Mouse (Mus musculus) spleen, adult 18-20 months (tissue): ENCODE data around the gene Csn3.

Source experiments
- DNase-seq, 2 experiments: peaks; one replicate each; pipeline ENCODE4 v3.0.0; 2022; ENCODE audit warnings: mixed read lengths in 2 of 2

The Csn3 gene

DNA sequence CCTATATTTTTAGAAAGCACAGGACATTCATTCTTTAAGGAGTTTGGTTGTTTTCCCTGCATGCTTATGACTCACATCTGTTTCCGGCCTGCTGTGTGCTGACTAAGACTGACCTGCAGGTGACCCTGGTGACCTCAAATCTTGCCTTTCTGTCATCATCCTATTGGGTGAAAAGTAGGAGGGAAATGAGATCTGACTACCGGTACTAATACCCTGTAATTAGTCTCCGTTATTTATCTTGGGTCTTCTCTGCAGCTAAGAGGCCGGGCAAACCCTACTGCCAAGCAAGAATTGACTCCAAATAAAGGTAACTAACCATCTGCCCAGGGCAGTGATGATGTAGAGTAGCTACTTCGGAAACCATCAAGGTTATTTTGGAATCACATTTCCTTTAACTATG, at the start of gene Csn3:
TSS of gene Csn3 (plus strand) at position 208 of the 400 bp plus-strand sequence.
- no peak for DNase-seq

DNA sequence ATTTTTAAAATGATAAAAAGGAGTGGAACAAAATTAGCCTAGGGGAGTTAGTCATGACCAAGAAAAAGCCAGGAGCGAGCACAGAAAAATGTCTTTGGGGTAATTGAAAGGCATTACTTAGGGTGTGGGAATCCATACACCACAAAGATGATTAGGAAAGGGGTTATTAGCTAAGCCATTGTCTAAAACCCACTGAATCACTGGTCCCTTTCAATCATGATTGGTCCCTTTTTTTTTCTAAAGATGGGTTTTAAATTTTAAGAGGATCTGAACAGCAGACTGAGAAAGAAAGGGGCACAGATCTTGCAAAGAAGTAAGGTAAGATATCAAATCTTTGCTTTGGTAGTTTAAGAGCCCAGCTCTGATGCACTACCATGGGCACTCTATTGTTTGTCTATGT, 40.6 kb upstream of the Csn3 start, which contains the start of gene Odam:
TSS of gene Odam (plus strand) at position 301 of the 400 bp plus-strand sequence.
- DNase-seq = no peak

DNA sequence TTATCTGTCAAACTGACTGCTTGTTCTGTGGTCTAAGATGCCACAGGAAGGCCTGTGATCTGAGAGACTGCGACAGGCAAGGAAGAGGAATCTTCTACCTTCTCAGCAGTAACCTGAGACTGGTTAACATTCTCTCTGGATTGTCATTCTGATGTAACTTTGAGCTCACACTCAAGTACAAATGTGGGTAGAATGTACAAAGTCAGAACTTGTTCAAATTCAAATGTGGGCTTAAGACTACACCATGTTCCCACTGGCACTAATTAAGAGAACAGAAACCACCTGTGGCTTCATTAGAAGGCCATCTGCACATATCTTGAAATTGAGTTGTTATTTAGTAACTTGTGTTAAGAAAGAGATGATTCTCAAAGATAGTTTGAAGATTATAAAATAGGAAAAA, 6.2 kb downstream of the Csn3 start:
- DNase-seq = no peak

- no peak for DNase-seq
Observed at GRCm38 (mm10) chr5:87940752-87941151, 15.4 kb downstream of the Csn3 start.

GRCm38 (mm10) chr5:87942515-87942914, 17.1 kb downstream of the Csn3 start:
- DNase-seq = no peak

- no peak for DNase-seq
Observed at GRCm38 (mm10) chr5:87951836-87952235, 26.5 kb downstream of the Csn3 start.

GRCm38 (mm10) chr5:87969201-87969600, 43.8 kb downstream of the Csn3 start, which contains the start of the genes 2310003L06Rik and Gm28434:
Gene 2310003L06Rik, plus strand, starts transcription at chr5:87969459.
Gene Gm28434, plus strand, starts transcription at chr5:87969517.
- DNase-seq = no peak

DNA sequence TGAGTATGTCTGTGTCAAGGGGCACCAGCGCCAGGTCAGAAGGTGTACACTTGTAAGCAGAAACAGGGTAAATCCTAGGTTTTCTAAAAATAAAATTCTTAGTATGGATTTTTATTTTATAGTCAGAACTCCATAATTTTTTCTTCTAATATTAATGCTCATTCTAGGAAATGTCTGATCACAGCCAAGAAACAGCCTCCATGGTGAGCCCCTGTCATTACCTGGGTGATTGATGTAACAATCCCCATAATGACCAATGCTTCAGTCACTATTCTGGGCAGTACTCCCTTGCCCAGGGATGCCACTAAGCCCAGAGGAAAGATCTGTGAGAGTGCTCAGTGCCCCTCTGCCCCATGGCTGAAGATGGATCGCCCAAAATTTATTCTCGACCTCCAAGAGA, 53.8 kb downstream of the Csn3 start, which contains the start of gene Cabs1:
TSS of gene Cabs1 (plus strand) at position 301 of the 400 bp plus-strand sequence.
- no peak for DNase-seq
